ENCODE assay signal across 7 mouse cellular contexts in genomic region chr5:37336485-37337105, GRCm38 (mm10). TPM values are rescaled to one million over a fixed set of nuclear protein-coding genes. Genes with fewer than 3 reads are reported as not detected.
DNase-seq lines count a peak whose midpoint lies in the region; ATAC-seq and TF ChIP-seq lines count a peak whose summit lies in the region.

Evc (minus strand) TSS chr5:37336894.

- H3K4me3 ChIP-seq in gastrocnemius, adult 2 months: peak within 1 kb of the TSS; percentile 81
- peak within 1 kb of the TSS; percentile 68 for H3K4me3 ChIP-seq in hindbrain, embryonic 13.5 days
- peak within 1 kb of the TSS; percentile 59 for H3K4me3 ChIP-seq in midbrain, embryonic 11.5 days (ENCODE audit: low read depth, low read length)
- peak within 1 kb of the TSS; percentile 73 for H3K4me3 ChIP-seq in stomach, embryonic 15.5 days (replicated peaks)

- no peaks in the 10 kb centered on the region for H3K36me3 ChIP-seq in hindbrain, embryonic 13.5 days
- no peaks in the 10 kb centered on the region for H3K36me3 ChIP-seq in midbrain, embryonic 11.5 days (ENCODE audit: control insufficient read depth, insufficient read depth, low read length)
- no peaks in the 10 kb centered on the region for H3K36me3 ChIP-seq in stomach, embryonic 15.5 days

- peak within 1 kb of the TSS; percentile 78 for H3K9ac ChIP-seq in hindbrain, embryonic 13.5 days
- peak within 1 kb of the TSS; percentile 79 for H3K9ac ChIP-seq in midbrain, embryonic 11.5 days (ENCODE audit: low read length)
- H3K9ac ChIP-seq in stomach, embryonic 15.5 days: peak within 1 kb of the TSS; percentile 67

- peak within 1 kb of the TSS; percentile 86 for H3K27ac ChIP-seq in gastrocnemius, adult 2 months
- no peak within 1 kb of the TSS for H3K27ac ChIP-seq in hindbrain, embryonic 13.5 days
- no peak within 1 kb of the TSS for H3K27ac ChIP-seq in midbrain, embryonic 11.5 days (ENCODE audit: low read depth, low read length)
- 0 out of 2 replicates have a peak within 1 kb of the TSS, but pooled peaks have one; percentile 65 for H3K27ac ChIP-seq in stomach, embryonic 15.5 days

- TF ChIP-seq CTCF in gastrocnemius, adult 2 months (IDR thresholded peaks at IDR 0.05): no peak

- peak; percentile 79 to 91 for DNase-seq in adrenal gland, adult (ENCODE audit: inconsistent age in 2 of 2, low spot score in 1 of 2)
- peak; percentile 60 to 79 for DNase-seq in cerebellum, postnatal 10 days
- DNase-seq in gastrocnemius, adult 2 months: peak; percentile 86
- DNase-seq in left cerebral cortex, postnatal 36 days (ENCODE audit: low spot score in 2 of 2): peak; percentile 36 to 55
- peak; percentile 98 for DNase-seq in midbrain, embryonic 11.5 days (ENCODE audit: low spot score, missing footprints)

- peak within 1 kb of the TSS; percentile 99 for H3K4me2 ChIP-seq in hindbrain, embryonic 13.5 days
- peak within 1 kb of the TSS; percentile 78 for H3K4me2 ChIP-seq in midbrain, embryonic 11.5 days
- peak within 1 kb of the TSS; percentile 89 for H3K4me2 ChIP-seq in stomach, embryonic 15.5 days

- peak; percentile 63 for ATAC-seq in hindbrain, embryonic 13.5 days (ENCODE audit: low FRiP score)
- peak; percentile 82 for ATAC-seq in midbrain, embryonic 11.5 days (ENCODE audit: low FRiP score)
- peak; percentile 52 for ATAC-seq in stomach, embryonic 15.5 days (ENCODE audit: insufficient read depth, low FRiP score, low read depth)

- H3K27me3 ChIP-seq in hindbrain, embryonic 13.5 days: peaks cover 28% of the 10 kb centered on the region
- H3K27me3 ChIP-seq in midbrain, embryonic 11.5 days (ENCODE audit: control insufficient read depth, insufficient read depth, low read length): no peaks in the 10 kb centered on the region
- no peaks in the 10 kb centered on the region for H3K27me3 ChIP-seq in stomach, embryonic 15.5 days (replicated peaks)

- under 1% methylated on average over 48 of the region's 48 CpGs for WGBS in hindbrain, embryonic 13.5 days
- WGBS in midbrain, embryonic 11.5 days: 0% methylated on average over 48 of the region's 48 CpGs
- under 1% methylated on average over 46 of the region's 48 CpGs for WGBS in stomach, embryonic 15.5 days

- intact Hi-C loops in gastrocnemius, adult 2 months (cut with DNase I): no loop called here
- intact Hi-C loops in left cerebral cortex, postnatal 36 days (cut with DNase I): no loop called here

- no peaks in the 10 kb centered on the region for H3K9me3 ChIP-seq in hindbrain, embryonic 13.5 days
- H3K9me3 ChIP-seq in midbrain, embryonic 11.5 days (ENCODE audit: control insufficient read depth, low read length): no peaks in the 10 kb centered on the region
- no peaks in the 10 kb centered on the region for H3K9me3 ChIP-seq in stomach, embryonic 15.5 days

- peaks cover 36% of the 10 kb centered on the region for H3K4me1 ChIP-seq in hindbrain, embryonic 13.5 days (replicated peaks)
- peaks cover 30% of the 10 kb centered on the region for H3K4me1 ChIP-seq in midbrain, embryonic 11.5 days (ENCODE audit: control insufficient read depth, insufficient read depth, low read length)
- H3K4me1 ChIP-seq in stomach, embryonic 15.5 days: peaks cover 26% of the 10 kb centered on the region

RNA-seq across cellular contexts. Expression of gene Evc, which starts in this region (rescaled TPM):
- 10 to 100 TPM; 16.5 to 36.6 TPM for total RNA-seq in gastrocnemius, adult 2 months (2021)
- polyA plus RNA-seq in hindbrain, embryonic 13.5 days (2015; fragmentation: Nextera tagmentation; extraction: Ambion mirVana): 5.1 and 5.4 TPM in 2 replicates
- 1 to 10 TPM; 5.2 to 9.2 TPM for total RNA-seq in left cerebral cortex, postnatal 36 days (2021)
- 11.1 and 11.8 TPM in 2 replicates for polyA plus RNA-seq in midbrain, embryonic 11.5 days (2014; fragmentation: Nextera tagmentation; extraction: Ambion mirVana)
- 12.0 and 13.7 TPM in 2 replicates for polyA plus RNA-seq in stomach, embryonic 15.5 days (2015; fragmentation: Nextera tagmentation; extraction: Ambion mirVana)

Comparison
In these comparisons a context has a peak if more than half of its experiments do, and no peak if none do; other contexts are left out.
1. DNase-seq: peak in every context shown above with its lines; median percentile 98 in midbrain, embryonic 11.5 days; 86 in gastrocnemius, adult 2 months; 85 in adrenal gland, adult; 70 in cerebellum, postnatal 10 days; 46 in left cerebral cortex, postnatal 36 days.
2. H3K27ac ChIP-seq: peak in gastrocnemius, adult 2 months (single experiment) and stomach, embryonic 15.5 days (single experiment); none in hindbrain, embryonic 13.5 days (single experiment) and midbrain, embryonic 11.5 days (single experiment).
3. Peak in every context shown above with its lines, with median percentiles within 50 percentile points of each other: H3K4me3 ChIP-seq, ATAC-seq, H3K4me2 ChIP-seq and H3K9ac ChIP-seq.